Mouse (Mus musculus) kidney, embryonic 15.5 days (tissue): ENCODE data around the gene H2al2c. TPM values are rescaled to one million over a fixed set of nuclear protein-coding genes. Genes with fewer than 3 reads are reported as not detected.
"Not testable (repeated sequence)": the region's sequence is repeated elsewhere in the genome, so short reads cannot be mapped to it uniquely, and the experiment has no call there.

Source experiments
- ATAC-seq: fragments of 200-750 bp; cut with Nextera tagmentation; replicated peaks from 2 replicates; pipeline ENCODE4 v1.8.0; 2017; ENCODE audit warnings: moderate TSS enrichment; ENCODE audit not compliant: low FRiP score
- H3K27ac ChIP-seq: fragments of 300-500 bp; sonication (generic); 2 replicates; pipeline ENCODE4 v1.5.1; 2015; ENCODE audit warnings: mild to moderate bottlenecking, inconsistent platforms
- H3K27me3 ChIP-seq: fragments of 300-500 bp; sonication (generic); 2 replicates; pipeline ENCODE4 v1.6.1; 2015; ENCODE audit warnings: inconsistent platforms
- H3K36me3 ChIP-seq: fragments of 300-500 bp; sonication (generic); 2 replicates; pipeline ENCODE4 v1.6.1; 2015; ENCODE audit warnings: inconsistent platforms
- H3K4me1 ChIP-seq: fragments of 300-500 bp; sonication (generic); 2 replicates; pipeline ENCODE4 v1.6.1; 2015; ENCODE audit warnings: inconsistent platforms
- H3K4me2 ChIP-seq: fragments of 300-500 bp; sonication (generic); 2 replicates; pipeline ENCODE4 v1.6.1; 2015; ENCODE audit warnings: moderate library complexity, mild to moderate bottlenecking, inconsistent platforms
- H3K4me3 ChIP-seq: fragments of 300-500 bp; sonication (generic); replicated peaks from 2 replicates; pipeline ENCODE4 v1.5.1; 2015; ENCODE audit warnings: mild to moderate bottlenecking, inconsistent platforms
- H3K9ac ChIP-seq: fragments of 300-500 bp; sonication (generic); 2 replicates; pipeline ENCODE4 v1.6.1; 2015; ENCODE audit warnings: mild to moderate bottlenecking, inconsistent platforms
- H3K9me3 ChIP-seq: fragments of 300-500 bp; sonication (generic); replicated peaks from 2 replicates; pipeline ENCODE4 v1.6.1; 2016; ENCODE audit warnings: inconsistent platforms
- WGBS: fragments of 180-500 bp; shearing (Covaris S2); methylation state at CpG from one replicate; pipeline ENCODE4 v1.1.7; 2015; ENCODE audit warnings: mixed read lengths; 5-methylcytosine and 5-hydroxymethylcytosine counted together
- polyA plus RNA-seq: library from polyadenylated mRNA; unstranded; fragments of >200 nt; fragmentation: Nextera tagmentation; extraction: Ambion mirVana; gene quantifications from 2 replicates; pipeline ENCODE4 v1.2.1, GENCODE M21; 2015

Gene H2al2c
- polyA plus RNA-seq: not detected in 2 replicates

DNA sequence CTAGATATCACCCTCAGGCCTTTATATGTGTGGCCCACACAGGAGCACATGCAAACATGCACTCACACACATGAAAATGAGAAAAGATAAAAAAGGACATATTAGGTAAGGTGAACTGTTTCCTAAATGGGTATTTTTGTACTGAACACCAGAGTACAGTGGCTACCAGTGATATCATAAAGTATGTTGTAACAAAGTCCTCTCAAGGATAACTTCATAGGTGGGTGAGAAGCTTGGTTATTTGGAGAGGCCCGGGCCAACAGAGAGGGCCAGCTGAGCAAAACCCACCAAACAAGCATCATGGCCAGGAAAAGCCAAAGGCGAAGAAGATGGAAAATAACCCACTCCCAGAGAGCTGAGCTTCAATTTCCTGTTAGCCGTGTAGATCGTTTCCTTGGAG, at the start of gene H2al2c:
H2al2c (plus strand) TSS at position 301 of the 400 bp plus-strand sequence.
- not testable (repeated sequence) for H3K27me3 ChIP-seq, ATAC-seq, H3K4me2 ChIP-seq, H3K9me3 ChIP-seq, H3K4me3 ChIP-seq, H3K36me3 ChIP-seq, H3K27ac ChIP-seq, H3K4me1 ChIP-seq, H3K9ac ChIP-seq
- WGBS: no CpG with 5 or more reads among the region's 4 CpGs

Other genes starting within 250 kb of the H2al2c start
- not detected in 2 replicates for gene Sry, start 64.6 kb downstream of the H2al2c start, polyA plus RNA-seq
- not detected in 2 replicates for gene H2al2b, start 121.6 kb downstream of the H2al2c start, polyA plus RNA-seq
- not detected in 2 replicates for gene Gm4064, start 197.1 kb downstream of the H2al2c start, polyA plus RNA-seq
- not detected in 2 replicates for gene Rbmy, start 231.6 kb downstream of the H2al2c start, polyA plus RNA-seq
- not detected in 2 replicates for gene Gm10256, start 231.6 kb downstream of the H2al2c start, polyA plus RNA-seq